Mouse (Mus musculus) gonadal fat pad, adult 2 months (tissue): ENCODE data around the gene Pcnt. TPM values are rescaled to one million over a fixed set of nuclear protein-coding genes. Genes with fewer than 3 reads are reported as not detected.
A peak's percentile ranks its signal among the peaks of the same experiment; 100 is the strongest.

ENCODE experiments used
- DNase-seq: peaks from one replicate; pipeline ENCODE4 v3.0.0-alpha.2; 2012; ENCODE audit warnings: low read depth
- polyA plus RNA-seq: library from polyadenylated mRNA; depleted of rRNA; stranded (reverse); fragments of >200 nt; gene quantifications from 2 replicates; pipeline ENCODE4 v1.2.3, GENCODE M21; 2012; rRNA removed

The Pcnt gene
- 11.7 and 15.6 TPM in 2 replicates for polyA plus RNA-seq

DNA sequence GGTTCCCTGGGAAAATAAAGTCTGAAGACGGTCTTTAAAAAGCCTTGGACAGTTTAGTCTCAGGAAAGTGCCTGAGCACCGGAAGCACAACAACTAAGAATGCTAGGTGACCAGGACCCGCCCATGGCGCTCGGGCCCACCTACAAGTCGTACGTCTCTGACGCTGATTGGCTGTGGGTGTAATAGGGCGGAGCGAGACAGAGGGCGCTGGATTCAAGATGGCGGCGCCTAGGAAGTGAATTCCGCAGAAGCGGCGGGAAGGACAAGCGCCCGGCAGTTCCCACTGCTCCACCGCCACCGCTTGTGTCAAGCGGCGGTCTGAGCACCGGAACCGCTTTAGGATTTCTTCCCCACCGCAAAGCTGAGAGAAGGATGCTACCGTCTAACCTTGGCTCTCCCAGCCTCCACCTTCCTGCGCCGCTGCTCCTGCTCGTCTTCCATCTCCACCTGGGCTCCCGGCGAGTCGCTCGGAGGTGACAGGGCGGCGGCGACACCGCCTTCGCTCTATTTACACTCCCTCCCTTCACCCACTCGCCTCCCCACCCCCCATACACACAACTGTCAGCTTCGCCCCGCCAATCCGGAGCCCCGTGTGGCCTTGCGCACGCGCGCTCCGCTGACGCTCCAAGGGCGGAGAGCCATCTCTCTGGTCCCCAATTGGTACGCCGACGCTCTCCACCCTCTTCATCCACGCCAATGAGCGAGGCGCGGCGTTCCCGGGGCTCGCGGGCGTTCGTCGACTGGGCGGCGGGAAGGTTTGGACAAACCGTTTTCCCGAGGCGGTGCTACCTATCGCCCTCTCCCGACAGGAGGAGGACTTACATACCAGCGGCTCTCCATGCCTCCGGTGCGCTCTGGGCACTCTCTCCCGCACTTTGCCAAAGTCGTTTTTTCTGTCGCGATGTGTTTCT lies at the start of gene Pcnt:
TSS of gene Pcnt (minus strand) at position 609 of the 911 bp plus-strand sequence.
- DNase-seq = peak; percentile 74

DNA sequence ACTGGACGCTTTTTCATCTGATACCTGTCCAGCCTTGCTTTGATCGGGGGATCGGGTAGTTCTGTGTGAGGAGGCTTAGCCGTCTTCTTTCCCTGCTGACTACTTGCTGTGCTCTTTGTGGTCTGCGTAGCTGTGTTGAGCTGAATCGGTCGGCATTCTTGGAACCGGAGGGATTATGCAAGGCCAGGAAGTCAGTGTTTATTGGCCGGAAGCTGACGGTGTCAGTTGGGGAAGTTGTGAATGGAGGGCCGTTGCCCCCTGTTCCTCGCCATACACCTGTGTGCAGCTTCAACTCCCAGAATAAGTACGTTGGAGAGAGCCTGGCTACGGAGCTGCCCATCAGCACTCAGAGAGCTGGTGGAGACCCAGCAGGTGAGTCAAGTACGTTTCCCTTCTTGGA lies 46.6 kb upstream of the Pcnt start:
- DNase-seq = no peak

GRCm38 (mm10) chr10:76488265-76488664 lies 45.7 kb upstream of the Pcnt start:
- no peak for DNase-seq

DNA sequence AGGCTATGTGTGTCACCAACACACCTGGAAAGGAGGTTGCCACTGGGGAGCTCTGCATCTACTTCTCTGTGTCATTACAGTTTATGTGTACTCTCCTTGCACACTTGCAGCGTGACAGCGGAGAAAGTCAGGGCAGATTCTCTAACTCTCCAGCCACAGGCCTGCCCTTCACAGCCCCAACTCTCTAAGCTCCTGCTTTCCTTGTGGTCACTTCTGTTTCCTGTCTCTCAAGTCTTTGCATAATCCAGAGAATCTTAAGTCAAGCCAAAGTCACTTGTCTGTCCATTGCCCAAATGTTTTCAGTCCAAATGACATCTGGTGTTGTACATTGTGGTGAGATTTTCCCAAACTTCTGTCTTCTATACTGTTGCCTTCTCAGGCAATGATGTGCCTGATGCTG lies 43.7 kb upstream of the Pcnt start:
- DNase-seq = no peak

GRCm38 (mm10) chr10:76481480-76481879 lies 38.9 kb upstream of the Pcnt start:
- no peak for DNase-seq

DNA sequence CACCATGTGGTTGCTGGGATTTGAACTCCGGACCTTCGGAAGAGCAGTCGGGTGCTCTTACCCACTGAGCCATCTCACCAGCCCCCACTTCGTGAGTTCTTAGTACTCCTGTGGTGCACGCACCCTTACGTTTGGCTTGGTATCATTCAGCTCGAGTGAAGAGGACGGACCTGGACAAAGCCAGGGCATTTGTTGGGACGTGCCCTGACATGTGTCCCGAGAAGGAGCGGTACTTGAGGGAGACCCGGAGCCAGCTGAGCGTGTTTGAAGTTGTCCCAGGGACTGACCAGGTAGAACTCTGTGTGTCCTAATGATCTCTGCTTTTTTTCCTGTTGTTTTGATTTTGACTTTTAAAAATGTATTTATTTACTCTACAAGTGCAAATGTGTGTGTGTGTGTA lies 38.3 kb upstream of the Pcnt start:
- DNase-seq = peak; percentile 17

DNA sequence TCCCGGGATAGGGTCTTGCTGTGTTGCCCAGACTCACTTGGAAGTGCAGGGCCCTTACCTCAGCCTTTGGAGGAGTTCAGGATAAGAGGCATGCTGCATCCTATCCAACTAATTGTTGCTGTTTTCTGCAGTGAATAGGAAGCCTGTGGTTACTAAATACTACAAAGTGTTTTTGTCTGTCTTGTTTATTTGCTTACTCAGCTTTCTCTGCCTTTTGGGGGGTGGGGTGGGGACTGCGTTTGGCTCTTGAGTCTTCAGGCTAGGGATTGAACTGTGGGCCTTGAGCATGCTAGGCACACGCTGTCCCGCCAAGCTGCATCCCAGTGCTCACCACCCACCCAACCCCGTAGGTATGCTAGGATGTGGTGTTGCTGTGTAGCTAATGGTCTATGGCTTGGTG lies 31.2 kb upstream of the Pcnt start:
- DNase-seq = no peak

DNA sequence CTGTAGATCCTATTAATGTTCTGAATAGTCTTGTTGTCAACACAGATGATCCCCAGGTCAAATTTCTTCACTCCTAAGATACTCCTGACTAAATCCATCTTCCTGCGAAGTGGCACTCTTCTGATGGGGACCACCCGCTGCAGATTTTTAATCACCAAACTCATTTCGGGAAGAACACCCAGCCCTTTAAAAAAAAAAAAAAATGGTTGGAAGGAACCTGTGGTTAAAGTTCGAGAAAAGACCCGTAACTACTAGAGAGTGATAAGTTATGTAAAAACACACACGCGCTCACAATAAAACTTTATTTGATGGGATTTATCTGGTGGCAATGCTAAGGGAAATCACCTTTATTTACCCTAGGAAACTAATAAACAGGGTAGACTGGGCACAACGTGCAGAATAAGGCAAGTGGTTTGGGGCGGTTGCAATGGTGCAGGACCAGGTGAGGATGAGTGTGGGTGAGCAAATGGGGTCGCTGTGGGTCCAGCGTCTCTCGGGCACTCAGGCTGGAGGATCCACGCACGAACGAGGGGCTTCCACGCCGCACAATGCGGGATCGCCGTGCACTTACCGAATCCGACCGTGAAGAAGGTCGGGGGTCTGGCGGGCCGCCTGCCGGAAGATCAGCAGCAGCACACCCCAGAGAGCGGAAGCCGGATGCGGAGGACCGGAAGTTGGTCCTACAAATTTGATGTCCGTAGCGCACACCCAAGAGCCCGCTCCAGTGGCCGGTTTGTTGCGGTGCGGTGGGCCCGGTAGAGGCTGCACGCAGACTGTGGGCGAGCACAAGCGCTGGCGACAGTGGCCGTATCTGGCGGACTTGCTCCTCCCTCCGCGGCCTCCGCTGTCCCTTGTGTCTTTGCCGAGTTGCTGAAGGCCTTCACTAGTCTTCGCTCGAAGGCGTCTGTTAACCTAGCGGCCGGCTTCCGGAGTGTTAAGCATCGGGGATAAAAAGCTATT lies 25.9 kb upstream of the Pcnt start, which contains the start of the genes Mcm3ap and Ybey:
TSS of gene Mcm3ap (plus strand) at position 725 of the 960 bp plus-strand sequence.
TSS of gene Ybey (minus strand) at position 912 of the 960 bp plus-strand sequence.
- DNase-seq = peak; percentile 24

- no peak for DNase-seq
These were observed 20.1 kb upstream of the Pcnt start for GRCm38 (mm10) chr10:76462721-76463120.

GRCm38 (mm10) chr10:76462312-76462711 lies 19.7 kb upstream of the Pcnt start:
- no peak for DNase-seq

- no peak for DNase-seq
These were observed 18.7 kb upstream of the Pcnt start for GRCm38 (mm10) chr10:76461255-76461654.

DNA sequence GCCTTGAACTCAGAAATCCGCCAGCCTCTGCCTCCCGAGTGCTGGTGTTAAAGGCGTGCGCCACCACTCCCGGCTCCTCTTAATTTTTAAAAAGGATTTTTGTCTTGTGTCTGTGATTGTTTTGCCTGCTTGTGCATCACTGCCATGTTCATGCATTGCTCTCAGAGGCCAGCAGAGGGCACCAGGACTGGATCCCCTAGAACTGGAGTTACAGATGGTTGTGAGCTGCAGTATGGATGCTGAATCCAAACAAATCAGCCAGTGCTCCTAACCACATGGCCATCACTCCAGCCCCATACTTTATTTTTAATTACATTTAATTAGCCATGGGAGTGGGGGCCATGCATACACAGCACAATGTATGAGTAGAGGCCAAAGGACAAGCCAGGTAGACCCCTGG lies 12.7 kb upstream of the Pcnt start:
- no peak for DNase-seq

GRCm38 (mm10) chr10:76448851-76449250 lies 6.3 kb upstream of the Pcnt start, which contains the start of gene 2610028H24Rik:
Gene 2610028H24Rik (plus strand): TSS chr10:76449081.
- DNase-seq = no peak

DNA sequence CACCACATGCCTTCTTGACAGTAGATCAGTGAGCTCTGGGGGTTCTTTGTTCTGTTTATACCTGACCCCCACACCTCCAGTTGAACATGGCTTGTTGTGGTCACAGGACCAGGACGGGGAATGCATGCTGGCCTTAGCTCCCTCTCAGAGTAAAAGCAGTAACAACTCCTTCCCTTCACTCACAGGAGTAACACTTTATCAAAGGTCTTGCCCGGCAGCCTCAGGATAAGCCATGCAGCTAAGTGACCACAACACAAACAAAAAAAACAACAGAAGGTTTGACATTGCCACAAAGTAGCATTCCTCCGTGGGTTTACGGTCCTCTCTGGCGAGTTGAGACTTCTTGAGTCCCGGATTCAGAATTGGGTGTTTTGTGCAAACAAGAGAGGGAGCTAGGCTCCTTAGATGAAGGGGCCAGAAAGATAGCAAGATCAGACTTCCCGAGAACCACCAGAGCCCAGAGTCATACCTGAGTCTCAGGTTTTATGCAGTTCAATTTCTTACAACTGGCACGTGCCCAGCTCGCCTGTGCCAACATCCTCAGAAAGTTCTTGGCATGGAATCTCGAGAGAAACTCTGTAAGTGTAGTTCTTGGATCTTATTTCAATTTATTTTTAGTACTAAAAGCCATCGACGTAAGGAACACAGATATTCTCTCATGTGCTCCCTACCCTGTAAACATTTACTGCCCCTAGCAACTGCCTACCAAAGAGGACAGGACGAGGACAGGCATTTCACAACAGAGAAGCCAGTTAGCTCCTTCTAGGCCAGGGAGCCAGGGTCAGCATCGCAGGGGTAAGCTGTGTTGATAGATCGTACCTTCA lies 5.0 kb upstream of the Pcnt start:
- no peak for DNase-seq

DNA sequence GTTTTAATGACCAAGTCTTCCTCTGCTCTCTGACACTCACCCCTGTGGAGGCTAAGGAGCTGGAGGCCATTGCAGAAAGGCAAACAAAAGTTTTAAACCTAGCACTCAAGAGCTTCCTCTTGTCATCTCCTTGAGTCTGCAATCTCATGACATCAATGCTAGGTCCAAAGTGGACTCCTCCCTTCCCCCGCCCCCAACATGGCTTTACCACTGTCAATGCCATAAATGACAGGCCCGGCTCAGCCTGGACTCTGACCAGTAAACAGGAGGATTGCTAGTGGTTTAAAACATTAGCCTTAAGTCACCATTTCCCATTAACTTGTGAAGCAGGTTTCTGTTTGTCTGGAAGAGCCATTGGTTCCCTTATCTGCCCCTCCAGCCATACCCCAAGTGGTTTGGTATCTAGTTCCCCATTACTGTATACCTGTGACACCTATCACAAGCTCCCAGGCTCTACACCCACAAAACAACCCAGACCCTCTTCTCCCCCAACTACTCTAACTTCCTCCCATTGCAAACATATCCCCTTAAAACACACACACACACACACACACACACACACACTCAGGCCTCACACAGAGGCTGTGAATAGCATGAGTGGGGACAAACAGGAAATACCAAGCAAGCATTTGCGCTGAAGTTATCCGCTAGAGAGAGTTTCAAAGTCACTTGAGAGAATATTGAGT lies 3.6 kb upstream of the Pcnt start:
- DNase-seq = no peak

- no peak for DNase-seq
These were observed 2.3 kb downstream of the Pcnt start, which contains the start of gene AC141477.1 for GRCm38 (mm10) chr10:76440281-76440680. Gene AC141477.1 (minus strand): TSS chr10:76440444.

- no peak for DNase-seq
These were observed 3.3 kb downstream of the Pcnt start for GRCm38 (mm10) chr10:76439107-76439890.

- DNase-seq = no peak
These were observed 8.7 kb downstream of the Pcnt start for GRCm38 (mm10) chr10:76433925-76434324.

DNA sequence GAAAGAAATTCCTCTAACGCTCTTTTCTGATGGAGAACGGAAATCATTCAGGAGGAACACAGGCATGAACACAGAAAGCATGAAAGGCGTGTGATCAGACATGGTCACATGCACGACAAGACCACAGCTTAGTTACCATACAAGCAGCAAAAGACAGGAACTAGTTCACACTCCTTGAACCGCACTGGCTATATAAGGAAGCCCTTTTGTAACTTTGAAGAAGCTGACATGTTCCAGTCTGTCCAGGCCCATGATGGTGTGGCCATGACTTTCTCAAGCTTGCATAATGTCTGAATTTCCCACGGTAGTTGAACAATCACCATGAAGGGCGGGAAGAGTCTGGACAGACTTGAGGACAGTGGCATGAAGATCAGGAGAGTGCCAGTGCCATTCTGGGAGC lies 16.9 kb downstream of the Pcnt start:
- no peak for DNase-seq

- no peak for DNase-seq
These were observed 25.8 kb downstream of the Pcnt start for GRCm38 (mm10) chr10:76416811-76417210.
